Mouse (Mus musculus): ENCODE data around the gene Vipr2.

Vipr2 gene

GRCm38 (mm10) chr12:116077074-116077854 lies at the start of gene Vipr2:
Gene Vipr2 (plus strand): TSS chr12:116077726.
- DNase-seq (ENCODE audit: low spot score in 2 of 2), result no peak

- no peak for DNase-seq (ENCODE audit: low spot score in 2 of 2)
These were observed 49.4 kb upstream of the Vipr2 start for GRCm38 (mm10) chr12:116028095-116028494.

GRCm38 (mm10) chr12:116035346-116035745 lies 42.2 kb upstream of the Vipr2 start:
- DNase-seq (ENCODE audit: low spot score in 2 of 2), result no peak

- DNase-seq (ENCODE audit: low spot score in 2 of 2), result no peak
These were observed 32.7 kb upstream of the Vipr2 start for GRCm38 (mm10) chr12:116044785-116045184.

- DNase-seq (ENCODE audit: low spot score in 2 of 2), result peak; percentile 98 to 99
These were observed 29.8 kb upstream of the Vipr2 start, which contains the start of gene Zfp386 for GRCm38 (mm10) chr12:116047440-116048377. Gene Zfp386 (plus strand): TSS chr12:116047724.

GRCm38 (mm10) chr12:116048766-116049165 lies 28.8 kb upstream of the Vipr2 start:
- no peak for DNase-seq (ENCODE audit: low spot score in 2 of 2)

GRCm38 (mm10) chr12:116049236-116049635 lies 28.3 kb upstream of the Vipr2 start:
- DNase-seq (ENCODE audit: low spot score in 2 of 2), result no peak

GRCm38 (mm10) chr12:116049701-116050100 lies 27.8 kb upstream of the Vipr2 start:
- no peak for DNase-seq (ENCODE audit: low spot score in 2 of 2)

GRCm38 (mm10) chr12:116054342-116054741 lies 23.2 kb upstream of the Vipr2 start:
- DNase-seq (ENCODE audit: low spot score in 2 of 2), result no peak

- DNase-seq (ENCODE audit: low spot score in 2 of 2), result no peak
These were observed 21.4 kb upstream of the Vipr2 start for GRCm38 (mm10) chr12:116056112-116056511.

GRCm38 (mm10) chr12:116061561-116062193 lies 15.8 kb upstream of the Vipr2 start:
- DNase-seq (ENCODE audit: low spot score in 2 of 2), result no peak

GRCm38 (mm10) chr12:116062194-116062583 lies 15.3 kb upstream of the Vipr2 start:
- no peak for DNase-seq (ENCODE audit: low spot score in 2 of 2)

- no peak for DNase-seq (ENCODE audit: low spot score in 2 of 2)
These were observed 14.5 kb upstream of the Vipr2 start for GRCm38 (mm10) chr12:116063020-116063419.

GRCm38 (mm10) chr12:116071023-116071422 lies 6.5 kb upstream of the Vipr2 start:
- peak; percentile 25 to 38 for DNase-seq (ENCODE audit: low spot score in 2 of 2)

- no peak for DNase-seq (ENCODE audit: low spot score in 2 of 2)
These were observed 385 bp downstream of the Vipr2 start for GRCm38 (mm10) chr12:116077855-116078366.

- no peak for DNase-seq (ENCODE audit: low spot score in 2 of 2)
These were observed 5.6 kb downstream of the Vipr2 start for GRCm38 (mm10) chr12:116083125-116083524.

- no peak for DNase-seq (ENCODE audit: low spot score in 2 of 2)
These were observed 6.8 kb downstream of the Vipr2 start for GRCm38 (mm10) chr12:116084294-116084693.

GRCm38 (mm10) chr12:116086951-116087600 lies 9.6 kb downstream of the Vipr2 start:
- no peak for DNase-seq (ENCODE audit: low spot score in 2 of 2)

- DNase-seq (ENCODE audit: low spot score in 2 of 2), result no peak
These were observed 12.3 kb downstream of the Vipr2 start for GRCm38 (mm10) chr12:116089836-116090235.

GRCm38 (mm10) chr12:116094765-116095555 lies 17.4 kb downstream of the Vipr2 start:
- no peak for DNase-seq (ENCODE audit: low spot score in 2 of 2)

Data from frontal cortex, postnatal 25 days (tissue).